Mouse (Mus musculus) embryonic fibroblast, embryonic 13.5 days (primary cell): ENCODE results near the gene Cd3d. TPM values are rescaled to one million over a fixed set of nuclear protein-coding genes. Genes with fewer than 3 reads are reported as not detected.

Source experiments
- H3K27ac ChIP-seq: 2 replicates; pipeline ENCODE4 v1.5.1; 2012; ENCODE audit warnings: low read length, control low read depth, inconsistent platforms; ENCODE audit not compliant: insufficient read depth
- H3K4me1 ChIP-seq: 2 replicates; pipeline ENCODE4 v1.6.1; 2011; ENCODE audit warnings: low read length; ENCODE audit not compliant: control insufficient read depth, insufficient read depth
- H3K4me3 ChIP-seq: 2 replicates; pipeline ENCODE4 v1.5.1; 2011; ENCODE audit warnings: mild to moderate bottlenecking, control low read depth, low read length; ENCODE audit not compliant: insufficient read depth
- CTCF ChIP-seq: IDR thresholded peaks from 2 replicates; pipeline ENCODE4 v1.5.1; 2011; ENCODE audit warnings: mild to moderate bottlenecking, control low read depth, low read length, moderate library complexity, borderline replicate concordance; ENCODE audit not compliant: insufficient read depth
- POLR2A ChIP-seq: IDR thresholded peaks from 2 replicates; pipeline ENCODE4 v1.6.1; 2011; ENCODE audit warnings: low read depth, mild to moderate bottlenecking, control low read depth, low read length, moderate library complexity
- polyA plus RNA-seq: library from polyadenylated mRNA; stranded (reverse); fragments of >200 nt; gene quantifications from 2 replicates; pipeline ENCODE4 v1.2.4, GENCODE M21; 2011; ENCODE audit warnings: low read depth; ENCODE audit not compliant: missing spikeins, insufficient read length

Gene Cd3d
- polyA plus RNA-seq, 1 experiment: not detected

DNA sequence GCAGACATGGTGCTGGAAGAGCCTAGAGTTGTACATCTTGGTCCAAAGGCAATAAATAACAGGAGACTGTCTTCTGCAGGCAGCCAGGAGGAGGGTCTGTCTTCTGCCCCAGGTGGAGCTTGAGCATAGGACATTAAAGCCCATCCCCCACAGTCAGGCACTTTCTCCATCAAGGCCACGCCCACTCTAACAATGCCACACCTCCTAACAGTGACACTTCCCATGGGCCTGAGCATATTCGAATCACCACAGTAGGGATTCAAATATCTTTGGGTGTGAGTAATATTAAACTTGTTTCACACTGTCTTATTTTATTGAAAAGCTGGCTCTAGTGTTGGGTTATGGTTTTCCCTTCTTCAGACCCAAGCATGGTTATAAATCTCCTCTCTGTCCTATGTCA is 10.2 kb downstream of the Cd3d start:
- H3K4me3 ChIP-seq: no peak overlapping the region
- no peak overlapping the region for H3K27ac ChIP-seq
- TF ChIP-seq POLR2A (no peak), CTCF (no peak)
- no peaks in the 10 kb centered on the region for H3K4me1 ChIP-seq

DNA sequence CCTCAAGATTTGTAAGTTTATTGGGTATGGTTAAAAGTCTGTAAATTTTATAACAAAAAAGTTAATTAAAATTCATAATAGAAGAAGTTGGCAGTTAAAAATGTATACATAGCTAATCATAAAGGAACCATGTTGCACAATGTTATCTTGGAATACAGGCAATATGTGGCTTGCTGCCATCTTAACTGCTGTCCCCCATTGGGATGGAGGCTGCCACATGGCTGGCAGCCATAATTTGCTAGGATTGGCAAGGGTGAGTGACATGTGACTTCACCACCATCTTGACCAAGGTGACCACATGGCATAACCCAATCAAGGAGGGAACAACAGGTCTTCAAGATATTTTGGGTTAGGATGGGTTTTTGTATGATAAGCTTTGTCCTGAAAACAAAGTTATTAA is 10.7 kb downstream of the Cd3d start:
- no peak overlapping the region for H3K4me3 ChIP-seq
- no peak for TF ChIP-seq POLR2A
- no peak for TF ChIP-seq CTCF
- no peak overlapping the region for H3K27ac ChIP-seq
- no peaks in the 10 kb centered on the region for H3K4me1 ChIP-seq

DNA sequence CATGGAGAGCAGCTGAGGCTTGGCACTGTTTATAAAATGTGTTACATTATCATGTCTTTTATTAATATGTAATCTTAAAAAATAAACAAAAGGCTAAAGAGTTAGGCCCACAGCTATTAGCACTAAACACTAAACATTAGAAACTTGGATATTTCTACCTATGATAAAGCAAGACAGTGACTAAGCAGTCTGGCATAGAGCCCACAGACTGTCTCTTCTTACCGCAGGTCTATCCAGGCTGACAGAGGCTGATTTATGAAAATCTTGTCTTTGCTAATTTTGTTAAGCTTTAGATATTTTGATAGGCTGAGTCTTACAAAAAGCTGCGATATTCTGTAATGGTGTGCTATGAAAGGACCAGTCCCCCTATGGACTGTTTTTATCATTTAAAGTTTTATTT is 11.7 kb downstream of the Cd3d start:
- TF ChIP-seq POLR2A (no peak), CTCF (no peak)
- Histone ChIP-seq H3K27ac (no peak overlapping the region), H3K4me3 (no peak overlapping the region), H3K4me1 (no peaks in the 10 kb centered on the region)

DNA sequence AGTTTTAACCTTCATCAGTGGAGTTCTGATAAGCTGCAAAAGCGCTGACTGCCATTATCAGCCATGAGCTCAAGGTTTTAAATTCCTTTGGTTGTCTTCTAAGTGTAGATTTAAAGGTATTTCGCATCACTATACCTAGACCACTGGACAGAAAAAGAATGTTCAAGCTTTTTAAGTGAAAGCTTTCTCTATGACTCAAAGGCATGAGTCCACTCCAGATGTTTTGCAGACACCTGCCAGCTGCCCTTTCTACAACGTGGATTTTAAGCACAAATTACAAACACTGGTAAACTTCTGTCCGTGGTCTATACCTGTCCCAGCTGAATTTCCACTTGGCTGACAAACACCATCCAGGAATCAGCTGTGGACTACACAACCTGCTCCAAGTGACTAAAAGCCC is 13.4 kb downstream of the Cd3d start:
- no peak overlapping the region for H3K4me3 ChIP-seq
- H3K4me1 ChIP-seq: no peaks in the 10 kb centered on the region
- no peak overlapping the region for H3K27ac ChIP-seq
- TF ChIP-seq CTCF (no peak), POLR2A (no peak)

DNA sequence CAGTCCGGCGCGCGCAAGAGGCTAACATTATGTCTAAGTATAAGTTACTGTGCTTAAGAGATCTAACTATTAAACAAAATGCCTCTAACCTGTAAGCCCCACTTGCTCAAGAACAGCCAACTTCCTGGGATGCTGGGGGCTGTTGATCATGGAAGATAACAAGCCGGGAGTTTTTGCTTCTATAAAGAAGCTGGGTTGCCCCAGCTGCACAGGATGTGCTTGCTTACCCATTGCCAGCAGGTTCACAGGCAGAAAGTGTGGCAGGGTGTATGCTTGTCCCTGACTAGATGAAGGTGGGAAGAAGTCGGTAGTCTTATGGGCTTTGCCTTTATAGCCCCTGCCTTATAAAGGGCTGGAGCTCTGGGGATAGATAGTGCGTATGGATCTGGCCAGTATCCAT is 15.0 kb downstream of the Cd3d start:
- Histone ChIP-seq H3K4me1 (no peaks in the 10 kb centered on the region), H3K4me3 (no peak overlapping the region), H3K27ac (no peak overlapping the region)
- TF ChIP-seq CTCF (no peak), POLR2A (no peak)

DNA sequence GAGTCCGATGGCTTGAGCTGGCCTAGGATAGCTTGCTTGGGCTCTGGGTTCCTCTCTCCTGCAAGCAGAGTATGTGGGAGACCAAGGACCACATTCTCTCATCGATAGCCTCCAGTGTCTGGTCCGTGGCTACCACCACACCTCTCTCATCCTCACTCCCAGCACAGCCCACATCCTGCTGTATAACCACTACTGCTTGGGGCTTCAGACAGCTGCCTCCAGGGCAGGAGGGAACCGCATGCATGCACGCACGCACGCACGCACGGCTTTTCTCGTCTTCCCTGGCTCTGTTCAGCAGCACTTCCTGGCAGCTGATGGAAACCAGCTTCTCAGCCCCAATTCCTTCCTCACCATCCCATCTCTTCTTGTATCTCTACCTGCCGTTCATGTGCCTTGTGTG is 16.6 kb downstream of the Cd3d start:
- Histone ChIP-seq H3K4me3 (no peak overlapping the region), H3K4me1 (no peaks in the 10 kb centered on the region), H3K27ac (no peak overlapping the region)
- no peak for TF ChIP-seq POLR2A
- no peak for TF ChIP-seq CTCF

DNA sequence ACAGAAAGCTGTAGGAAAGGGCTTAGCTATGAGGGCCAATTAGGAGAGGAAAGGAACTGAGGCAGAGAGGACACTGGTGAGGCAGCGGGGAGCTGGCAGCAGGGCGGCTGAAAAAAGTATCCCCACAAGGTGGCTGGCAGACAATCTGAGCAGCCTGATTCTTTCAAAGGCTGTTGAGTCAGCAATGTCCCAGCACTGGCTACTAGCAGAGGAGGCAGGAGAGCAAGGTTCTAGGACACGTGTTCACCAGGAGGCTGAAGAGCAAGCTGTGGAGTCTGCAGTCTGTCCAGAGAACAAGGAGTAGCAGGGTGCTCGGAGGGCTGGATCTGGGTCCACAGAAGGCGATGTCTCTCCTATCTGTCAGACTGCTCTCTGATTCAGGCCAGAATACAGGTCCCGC is 17.6 kb downstream of the Cd3d start:
- no peak overlapping the region for H3K27ac ChIP-seq
- H3K4me1 ChIP-seq: no peaks in the 10 kb centered on the region
- no peak overlapping the region for H3K4me3 ChIP-seq
- no peak for TF ChIP-seq CTCF
- no peak for TF ChIP-seq POLR2A

DNA sequence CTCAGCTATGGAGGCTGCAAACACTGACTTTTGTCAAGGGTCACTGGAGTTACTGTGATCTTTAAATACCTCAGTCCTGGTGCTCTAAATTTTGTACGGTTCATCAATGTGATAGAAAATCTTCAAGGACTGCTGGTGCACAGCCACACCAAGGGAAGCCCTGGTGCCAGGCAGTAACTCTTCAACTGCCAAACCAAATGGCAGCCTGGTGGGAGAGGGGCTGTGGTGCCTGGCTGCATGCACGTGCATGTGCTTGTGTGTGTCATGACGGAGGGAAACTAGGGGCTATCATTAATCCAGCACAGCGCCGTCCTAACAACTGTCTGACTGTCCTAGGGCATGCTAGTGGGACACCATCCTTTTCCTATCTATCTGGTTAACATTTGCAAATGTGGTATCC is 18.2 kb downstream of the Cd3d start:
- TF ChIP-seq POLR2A: no peak
- TF ChIP-seq CTCF: no peak
- H3K27ac ChIP-seq: no peak overlapping the region
- no peak overlapping the region for H3K4me3 ChIP-seq
- H3K4me1 ChIP-seq: no peaks in the 10 kb centered on the region

DNA sequence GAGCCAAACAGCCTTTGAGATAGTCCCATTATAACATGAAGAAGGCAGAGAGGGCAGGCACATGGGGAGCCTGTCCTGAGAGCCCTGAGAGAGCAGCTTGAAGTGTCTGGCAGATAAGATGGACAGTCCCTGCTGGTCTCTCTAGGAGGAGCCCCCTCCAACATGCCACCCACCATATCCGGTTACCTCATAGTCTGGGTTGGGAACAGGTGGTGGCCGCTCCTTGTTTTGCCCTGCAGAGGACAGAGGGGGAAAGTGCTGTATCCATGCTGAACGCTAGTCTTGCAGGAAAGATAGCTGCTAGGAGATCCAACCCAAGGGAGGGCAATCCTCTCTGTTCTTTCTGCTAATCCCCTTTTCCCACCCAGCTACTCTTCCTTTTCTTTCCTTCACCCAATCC is 18.7 kb downstream of the Cd3d start:
- no peak for TF ChIP-seq CTCF
- no peak for TF ChIP-seq POLR2A
- Histone ChIP-seq H3K4me3 (no peak overlapping the region), H3K27ac (no peak overlapping the region), H3K4me1 (no peaks in the 10 kb centered on the region)

DNA sequence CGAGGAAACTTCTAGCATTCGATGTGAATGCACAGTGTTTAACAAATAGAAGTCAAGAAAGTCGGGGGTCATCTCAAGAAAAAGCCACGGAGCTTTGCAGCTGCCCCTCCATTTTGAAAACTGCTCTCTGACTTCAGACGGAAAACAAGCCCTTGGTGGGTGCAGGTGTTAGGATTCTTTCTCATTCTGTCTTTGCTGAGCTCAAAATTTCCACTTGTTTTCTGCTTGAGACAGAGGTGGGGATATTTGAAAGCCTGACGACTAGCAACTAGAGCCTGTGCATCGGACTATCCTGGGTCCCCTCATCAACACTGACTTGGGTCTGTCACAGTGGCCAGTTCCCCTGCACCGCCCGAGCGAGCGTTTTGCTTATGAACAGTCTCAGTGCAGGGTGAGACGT is 25.8 kb downstream of the Cd3d start:
- TF ChIP-seq POLR2A (no peak), CTCF (no peak)
- H3K27ac ChIP-seq: no peak overlapping the region
- no peak overlapping the region for H3K4me3 ChIP-seq
- no peaks in the 10 kb centered on the region for H3K4me1 ChIP-seq

DNA sequence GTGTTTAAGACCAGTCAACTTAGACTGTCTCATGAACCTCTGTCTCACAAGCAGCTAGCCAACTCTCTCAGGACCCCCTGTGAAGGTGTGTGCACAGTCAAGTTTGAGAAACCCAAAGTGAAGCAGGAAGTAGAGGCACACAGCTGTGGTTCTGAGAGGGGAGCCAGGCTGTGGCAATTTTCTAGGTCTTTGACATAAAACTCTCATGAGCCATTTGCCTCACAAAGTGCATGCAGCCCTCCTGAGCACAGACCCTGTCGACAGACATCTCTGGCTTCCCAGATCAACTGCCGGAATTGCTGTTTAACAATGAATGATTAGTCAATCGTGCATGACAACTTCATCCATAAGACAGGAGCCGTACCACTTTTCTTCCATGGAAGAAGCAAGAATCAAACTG is 26.8 kb downstream of the Cd3d start:
- TF ChIP-seq POLR2A (no peak), CTCF (no peak)
- H3K27ac ChIP-seq: no peak overlapping the region
- H3K4me3 ChIP-seq: no peak overlapping the region
- H3K4me1 ChIP-seq: no peaks in the 10 kb centered on the region

DNA sequence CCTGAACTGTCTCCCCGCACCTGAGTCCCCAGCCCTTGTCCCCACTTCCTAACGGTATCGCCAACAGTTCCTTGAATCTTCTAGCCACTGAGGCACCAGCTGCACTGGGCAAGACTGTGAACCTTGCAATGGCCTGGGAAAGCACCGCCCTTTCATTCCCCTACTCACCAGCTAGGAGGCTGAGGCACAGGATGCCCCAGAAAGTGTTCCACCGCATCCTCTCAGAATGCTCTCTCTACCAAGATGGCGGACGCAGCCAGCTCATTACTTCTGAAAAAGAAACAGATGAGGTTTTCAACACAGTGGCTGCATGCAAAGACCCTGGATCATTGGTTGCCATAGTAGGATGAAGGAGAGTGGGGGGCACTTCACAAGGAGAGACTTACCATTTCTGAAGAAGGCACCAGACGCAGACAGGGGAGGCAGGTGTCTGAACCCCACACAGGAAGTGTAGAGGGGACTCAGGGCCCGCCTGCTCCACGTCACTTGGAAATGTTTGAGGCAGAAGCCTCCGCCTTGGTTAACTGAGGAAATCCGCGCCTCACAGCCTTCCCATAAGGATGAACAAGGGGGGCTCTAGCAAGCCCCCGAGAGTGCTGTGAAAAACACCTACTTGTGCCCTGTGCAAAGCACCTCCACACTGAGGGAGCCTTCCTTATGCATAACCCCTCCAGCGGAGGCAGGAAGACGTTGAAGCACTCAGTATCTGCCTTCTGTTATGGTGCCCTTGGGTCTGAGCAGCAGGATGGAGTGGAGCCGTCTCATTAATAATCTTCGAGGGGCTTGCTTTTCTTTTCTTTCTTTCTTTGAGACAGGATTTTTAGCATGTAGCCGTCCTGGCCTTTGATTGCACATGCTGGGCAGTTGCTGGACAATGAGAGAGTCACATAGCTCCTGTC is 27.8 kb downstream of the Cd3d start, which contains the start of gene Cd3e:
Gene Cd3e (minus strand): TSS at position 448 of the 899 bp plus-strand sequence.
- no peak for TF ChIP-seq POLR2A
- TF ChIP-seq CTCF: no peak
- H3K27ac ChIP-seq: no peak within 1 kb of the TSS
- H3K4me1 ChIP-seq: no peaks in the 10 kb centered on the region
- no peak within 1 kb of the TSS for H3K4me3 ChIP-seq
